Comparison of ENCODE assay signal across 8 mouse cellular contexts in the genomic region with DNA sequence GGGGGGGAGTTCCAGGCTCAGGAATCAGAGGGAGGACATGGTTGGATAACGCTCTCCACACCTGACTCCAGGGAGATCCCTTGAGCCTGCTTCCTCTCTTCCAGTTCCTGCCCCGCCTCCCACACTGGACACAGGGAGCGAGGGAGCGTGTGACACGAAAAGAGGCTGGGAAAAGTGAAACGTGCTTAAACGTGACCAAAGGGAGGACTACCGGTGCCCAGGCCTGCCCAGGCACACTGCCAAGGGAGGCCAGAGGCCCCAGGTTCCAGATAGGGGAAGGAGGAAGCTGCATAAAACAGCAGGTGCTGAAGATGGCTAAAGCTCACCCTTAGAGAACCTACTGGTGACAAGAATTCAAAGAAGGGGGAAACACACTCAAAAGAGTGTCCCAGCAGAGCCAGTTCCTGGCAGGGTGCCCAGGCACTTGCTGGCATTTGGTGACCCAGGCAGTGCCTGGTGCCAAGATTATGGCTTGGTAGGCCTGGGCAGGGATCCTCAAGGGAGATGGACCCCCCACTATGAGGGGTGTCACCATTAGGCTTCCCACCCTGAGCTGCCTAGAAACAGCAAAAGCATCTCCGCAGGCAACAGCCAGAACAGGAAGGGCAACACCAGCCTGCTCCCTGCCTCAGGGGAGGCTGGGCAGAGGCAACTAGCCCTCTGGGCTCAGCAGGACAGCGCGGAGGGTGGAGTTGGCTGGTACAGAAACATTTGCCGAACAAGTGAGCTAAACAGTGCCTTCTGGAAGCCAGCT. TPM values are rescaled to one million over a fixed set of nuclear protein-coding genes. Genes with fewer than 3 reads are reported as not detected.
A peak's percentile ranks its signal among the peaks of the same experiment; 100 is the strongest.
DNase-seq lines count a peak whose midpoint lies in the region; ATAC-seq lines count a peak whose summit lies in the region.

No protein-coding gene starts in this region.

- no peaks in the 10 kb centered on the region for H3K9me3 ChIP-seq in neural tube, embryonic 12.5 days
- no peaks in the 10 kb centered on the region for H3K9me3 ChIP-seq in midbrain, embryonic 15.5 days

- peaks cover 50% of the 10 kb centered on the region for H3K27me3 ChIP-seq in neural tube, embryonic 12.5 days (replicated peaks)
- H3K27me3 ChIP-seq in midbrain, embryonic 15.5 days (replicated peaks) = peaks cover 33% of the 10 kb centered on the region

- no peak for DNase-seq in neural tube, embryonic 10.5 days (ENCODE audit: extremely low spot score, low spot score)
- DNase-seq in cerebellum, postnatal 14 days = peak; percentile 76 to 77
- peak; percentile 49 to 64 for DNase-seq in heart, postnatal 14 days
- peak; percentile 71 for DNase-seq in layer of hippocampus, adult 9-10 months (ENCODE audit: low spot score)
- no peak for DNase-seq in natural killer cell, adult 2 months (ENCODE audit: low spot score in 2 of 2)
- no peak for DNase-seq in spleen, postnatal 4 days (ENCODE audit: low spot score in 2 of 2)

- ATAC-seq in neural tube, embryonic 12.5 days (ENCODE audit: low FRiP score, low read depth) = no peak
- no peak for ATAC-seq in midbrain, embryonic 15.5 days (replicated peaks)

- H3K4me2 ChIP-seq in neural tube, embryonic 12.5 days (replicated peaks) = peak overlapping the region; percentile 85
- H3K4me2 ChIP-seq in midbrain, embryonic 15.5 days = peak overlapping the region; percentile 86

- H3K36me3 ChIP-seq in neural tube, embryonic 12.5 days = no peaks in the 10 kb centered on the region
- no peaks in the 10 kb centered on the region for H3K36me3 ChIP-seq in midbrain, embryonic 15.5 days (replicated peaks)

- H3K9ac ChIP-seq in neural tube, embryonic 12.5 days = 0 out of 2 replicates have a peak overlapping the region, but pooled peaks have one; percentile 17
- 0 out of 2 replicates have a peak overlapping the region, but pooled peaks have one; percentile 8 for H3K9ac ChIP-seq in midbrain, embryonic 15.5 days

- no peak overlapping the region for H3K4me3 ChIP-seq in neural tube, embryonic 12.5 days
- peak overlapping the region; percentile 49; the same call in 1 of the 2 replicates for H3K4me3 ChIP-seq in midbrain, embryonic 15.5 days

- intact Hi-C loops in heart, postnatal 14 days (cut with DNase I) = no loop called here

- WGBS in neural tube, embryonic 12.5 days = 53% methylated on average over 12 of the region's 12 CpGs
- WGBS in midbrain, embryonic 15.5 days = 43% methylated on average over 12 of the region's 12 CpGs

- peaks cover 22% of the 10 kb centered on the region for H3K4me1 ChIP-seq in neural tube, embryonic 12.5 days
- H3K4me1 ChIP-seq in midbrain, embryonic 15.5 days = peaks cover 41% of the 10 kb centered on the region

- H3K27ac ChIP-seq in neural tube, embryonic 12.5 days = no peak overlapping the region
- 0 out of 2 replicates have a peak overlapping the region, but pooled peaks have one; percentile 8 for H3K27ac ChIP-seq in midbrain, embryonic 15.5 days

RNA-seq across cellular contexts. Expression of a gene that starts 2.3 kb away (rescaled TPM):
- 5.5 TPM in 2 replicates for polyA plus RNA-seq in neural tube, embryonic 12.5 days (2016; fragmentation: Nextera tagmentation; extraction: Ambion mirVana)
- total RNA-seq in heart, postnatal 14 days (2021) = 10 to 100 TPM; 20.3 to 23.0 TPM
- 16.2 and 19.2 TPM in 2 replicates for polyA plus RNA-seq in midbrain, embryonic 15.5 days (2015; fragmentation: Nextera tagmentation; extraction: Ambion mirVana)

RNA-seq across cellular contexts. Expression of a gene that starts 39.7 kb away (rescaled TPM):
- 8.6 and 13.0 TPM in 2 replicates for polyA plus RNA-seq in neural tube, embryonic 12.5 days (2016; fragmentation: Nextera tagmentation; extraction: Ambion mirVana)
- total RNA-seq in heart, postnatal 14 days (2021) = not detected
- polyA plus RNA-seq in midbrain, embryonic 15.5 days (2015; fragmentation: Nextera tagmentation; extraction: Ambion mirVana) = 0.13 and 0.19 TPM in 2 replicates

RNA-seq across cellular contexts. Expression of a gene that starts 51.0 kb away (rescaled TPM):
- 2.2 and 2.5 TPM in 2 replicates for polyA plus RNA-seq in neural tube, embryonic 12.5 days (2016; fragmentation: Nextera tagmentation; extraction: Ambion mirVana)
- under 1 TPM; 0.62 to 0.71 TPM for total RNA-seq in heart, postnatal 14 days (2021)
- 1.5 and 3.3 TPM in 2 replicates for polyA plus RNA-seq in midbrain, embryonic 15.5 days (2015; fragmentation: Nextera tagmentation; extraction: Ambion mirVana)

RNA-seq across cellular contexts. Expression of a gene that starts 56.8 kb away (rescaled TPM):
- 35.7 and 44.8 TPM in 2 replicates for polyA plus RNA-seq in neural tube, embryonic 12.5 days (2016; fragmentation: Nextera tagmentation; extraction: Ambion mirVana)
- not detected for total RNA-seq in heart, postnatal 14 days (2021)
- polyA plus RNA-seq in midbrain, embryonic 15.5 days (2015; fragmentation: Nextera tagmentation; extraction: Ambion mirVana) = 0.10 TPM in 1 of 2 replicates, not detected in the other

Comparison
In these comparisons a context has a peak if more than half of its experiments do, and no peak if none do; other contexts are left out.
1. DNase-seq: peak in cerebellum, postnatal 14 days (2 of 2), heart, postnatal 14 days (2 of 2) and layer of hippocampus, adult 9-10 months (single experiment); none in neural tube, embryonic 10.5 days (single experiment), natural killer cell, adult 2 months (0 of 2) and spleen, postnatal 4 days (0 of 2).